ENCODE assay signal across 8 mouse cellular contexts in the genomic region with DNA sequence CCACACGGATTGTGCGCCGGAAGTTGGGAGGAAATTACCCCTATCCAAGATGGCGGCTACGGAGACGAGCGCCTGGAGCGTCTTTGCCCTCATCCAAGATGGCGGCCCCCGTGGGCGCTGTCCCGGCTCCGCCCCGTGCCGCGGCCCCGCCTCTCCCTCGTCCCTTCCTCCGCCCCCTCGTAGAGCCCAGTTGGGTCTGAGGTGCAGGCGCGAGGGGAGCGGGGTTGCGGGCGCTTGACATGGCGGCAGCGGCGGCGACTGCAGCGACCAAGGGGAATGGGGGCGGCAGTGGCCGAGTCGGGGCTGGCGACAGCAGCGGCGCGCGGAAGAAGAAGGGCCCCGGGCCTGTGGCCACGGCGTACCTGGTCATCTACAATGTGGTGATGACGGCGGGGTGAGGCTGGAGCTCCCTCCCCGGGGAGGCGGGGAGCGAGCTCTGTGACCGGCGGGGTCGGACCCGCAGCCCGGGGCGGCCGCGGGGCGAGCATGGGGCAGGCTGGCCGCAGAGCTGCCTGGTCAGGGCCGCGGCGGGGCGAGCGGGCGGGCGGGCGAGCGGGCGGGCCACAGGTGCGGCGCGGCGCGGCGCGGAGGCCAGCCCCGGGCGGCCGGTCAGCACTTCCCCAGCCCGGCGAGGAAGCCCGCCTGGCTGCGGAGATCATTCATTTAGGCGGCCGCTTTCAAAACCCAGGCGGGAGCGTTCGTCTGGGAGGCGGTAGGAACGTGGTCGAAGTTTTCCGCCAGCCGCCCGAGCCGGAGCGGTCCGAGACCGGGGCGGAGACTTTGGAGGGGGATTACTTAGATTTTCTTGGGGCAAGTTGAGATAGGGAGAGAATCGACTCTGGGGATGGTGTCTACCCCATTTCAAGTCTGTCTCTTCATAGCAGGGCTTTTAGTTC. TPM values are rescaled to one million over a fixed set of nuclear protein-coding genes. Genes with fewer than 3 reads are reported as not detected.
DNase-seq lines count a peak whose midpoint lies in the region; ATAC-seq and TF ChIP-seq lines count a peak whose summit lies in the region.

TSS of gene Hacd2 (plus strand) at position 187 of the 896 bp plus-strand sequence.

- H3K79me2 ChIP-seq in C2C12 (ENCODE audit: control insufficient read depth, insufficient read depth), result peaks cover 10% of the 10 kb centered on the region

- H3K4me2 ChIP-seq in heart, embryonic 12.5 days, result peak within 1 kb of the TSS; percentile 81
- H3K4me2 ChIP-seq in kidney, postnatal 0 days (ENCODE audit: low read length), result peak within 1 kb of the TSS; percentile 74
- H3K4me2 ChIP-seq in liver, embryonic 11.5 days, result peak within 1 kb of the TSS; percentile 72
- peak within 1 kb of the TSS; percentile 56 for H3K4me2 ChIP-seq in stomach, embryonic 14.5 days (replicated peaks; ENCODE audit: low read depth, low read length)

- peaks cover 2% of the 10 kb centered on the region; the same call in 1 of the 2 replicates for H3K9me3 ChIP-seq in erythroblast, embryonic 14.5 days (ENCODE audit: control insufficient read depth, low read length)
- H3K9me3 ChIP-seq in heart, embryonic 12.5 days (replicated peaks), result no peaks in the 10 kb centered on the region
- H3K9me3 ChIP-seq in kidney, postnatal 0 days (replicated peaks; ENCODE audit: low read length), result no peaks in the 10 kb centered on the region
- no peaks in the 10 kb centered on the region for H3K9me3 ChIP-seq in liver, embryonic 11.5 days (ENCODE audit: control insufficient read depth, low read length)
- no peaks in the 10 kb centered on the region for H3K9me3 ChIP-seq in stomach, embryonic 14.5 days (ENCODE audit: control insufficient read depth, low read depth, low read length)

- peaks cover 13% of the 10 kb centered on the region for H3K4me1 ChIP-seq in erythroblast, embryonic 14.5 days (ENCODE audit: control insufficient read depth)
- H3K4me1 ChIP-seq in heart, embryonic 12.5 days (replicated peaks), result no peaks in the 10 kb centered on the region; the same call in 1 of the 2 replicates
- no peaks in the 10 kb centered on the region for H3K4me1 ChIP-seq in kidney, postnatal 0 days (replicated peaks; ENCODE audit: insufficient read depth, low read length)
- H3K4me1 ChIP-seq in liver, embryonic 11.5 days (replicated peaks; ENCODE audit: control insufficient read depth, insufficient read depth, low read length), result no peaks in the 10 kb centered on the region; the same call in 1 of the 2 replicates
- H3K4me1 ChIP-seq in stomach, embryonic 14.5 days (ENCODE audit: control insufficient read depth, insufficient read depth, low read length), result no peaks in the 10 kb centered on the region

- H3K9ac ChIP-seq in heart, embryonic 12.5 days, result peak within 1 kb of the TSS; percentile 86
- H3K9ac ChIP-seq in kidney, postnatal 0 days (ENCODE audit: low read depth, low read length), result peak within 1 kb of the TSS; percentile 84
- H3K9ac ChIP-seq in liver, embryonic 11.5 days (ENCODE audit: low read depth, low read length), result peak within 1 kb of the TSS; percentile 90
- peak within 1 kb of the TSS; percentile 81 for H3K9ac ChIP-seq in stomach, embryonic 14.5 days (replicated peaks; ENCODE audit: low read depth, low read length)

- H3K79me3 ChIP-seq in C2C12 (ENCODE audit: low read depth), result peaks cover 3% of the 10 kb centered on the region

- TF ChIP-seq POLR2A in brain, embryonic 14.5 days (IDR thresholded peaks at IDR 0.05; ENCODE audit: borderline replicate concordance, extremely low read depth, insufficient read depth, insufficient read length, poor library complexity, severe bottlenecking), result peak; percentile 90

- TF ChIP-seq CTCF in C2C12 (IDR thresholded peaks at IDR 0.05; ENCODE audit: control insufficient read depth, insufficient read depth, insufficient read length), result no peak
- TF ChIP-seq CTCF in brain, embryonic 14.5 days (IDR thresholded peaks at IDR 0.05; ENCODE audit: borderline replicate concordance, extremely low read depth, insufficient read depth, insufficient read length), result no peak
- no peak for TF ChIP-seq CTCF in kidney, postnatal 0 days (IDR thresholded peaks at IDR 0.05; ENCODE audit: low read depth)

- peak within 1 kb of the TSS; percentile 50 for H3K4me3 ChIP-seq in C2C12 (ENCODE audit: insufficient read depth, poor library complexity, severe bottlenecking)
- peak within 1 kb of the TSS; percentile 87 for H3K4me3 ChIP-seq in erythroblast, embryonic 14.5 days (replicated peaks)
- H3K4me3 ChIP-seq in heart, embryonic 12.5 days, result peak within 1 kb of the TSS; percentile 70
- peak within 1 kb of the TSS; percentile 88 for H3K4me3 ChIP-seq in kidney, postnatal 0 days (replicated peaks; ENCODE audit: low read depth, low read length)
- peak within 1 kb of the TSS; percentile 93 for H3K4me3 ChIP-seq in liver, embryonic 11.5 days (ENCODE audit: low read depth, low read length)
- H3K4me3 ChIP-seq in stomach, embryonic 14.5 days (ENCODE audit: low read depth, low read length), result peak within 1 kb of the TSS; percentile 85

- peak; percentile 99 for ATAC-seq in heart, embryonic 12.5 days (ENCODE audit: insufficient number of reproducible peaks, low FRiP score)
- ATAC-seq in kidney, postnatal 0 days (replicated peaks; ENCODE audit: low FRiP score, low read depth), result peak; percentile 99
- ATAC-seq in liver, embryonic 11.5 days (replicated peaks; ENCODE audit: low FRiP score), result peak; percentile 98
- ATAC-seq in stomach, embryonic 14.5 days (ENCODE audit: insufficient number of reproducible peaks, insufficient read depth, low FRiP score, low read depth), result peak; percentile 99

- 1% methylated on average over 97 of the region's 97 CpGs for WGBS in heart, embryonic 12.5 days
- under 1% methylated on average over 94 of the region's 97 CpGs for WGBS in kidney, postnatal 0 days
- under 1% methylated on average over 93 of the region's 97 CpGs for WGBS in liver, embryonic 11.5 days
- WGBS in stomach, embryonic 14.5 days, result under 1% methylated on average over 73 of the region's 97 CpGs

- peak; percentile 97 for DNase-seq in brain, embryonic 14.5 days (ENCODE audit: low read depth)
- DNase-seq in kidney, postnatal 0 days (ENCODE audit: low spot score), result peak; percentile 97
- DNase-seq in liver, embryonic 11.5 days (ENCODE audit: low spot score), result peak; percentile 96
- DNase-seq in naive thymus-derived CD4-positive, alpha-beta T cell, adult 2 months (ENCODE audit: low read depth), result peak; percentile 93

- peak within 1 kb of the TSS; percentile 81 for H3ac ChIP-seq in C2C12 (ENCODE audit: control insufficient read depth, insufficient read length, low read depth)

- peak within 1 kb of the TSS; percentile 61 for H3K27ac ChIP-seq in heart, embryonic 12.5 days (ENCODE audit: poor library complexity, severe bottlenecking)
- peak within 1 kb of the TSS; percentile 88 for H3K27ac ChIP-seq in kidney, postnatal 0 days
- peak within 1 kb of the TSS; percentile 73 for H3K27ac ChIP-seq in liver, embryonic 11.5 days (ENCODE audit: low read depth, low read length)
- H3K27ac ChIP-seq in stomach, embryonic 14.5 days (ENCODE audit: low read length), result peak within 1 kb of the TSS; percentile 61

- no peaks in the 10 kb centered on the region for H3K36me3 ChIP-seq in C2C12 (ENCODE audit: control insufficient read depth, insufficient read depth)
- H3K36me3 ChIP-seq in erythroblast, embryonic 14.5 days (ENCODE audit: control insufficient read depth), result peaks cover 19% of the 10 kb centered on the region
- H3K36me3 ChIP-seq in heart, embryonic 12.5 days, result peaks cover 8% of the 10 kb centered on the region
- no peaks in the 10 kb centered on the region for H3K36me3 ChIP-seq in kidney, postnatal 0 days (ENCODE audit: insufficient read depth, low read length)
- H3K36me3 ChIP-seq in liver, embryonic 11.5 days (ENCODE audit: control insufficient read depth, insufficient read depth, low read length), result no peaks in the 10 kb centered on the region; the same call in 1 of the 2 replicates
- no peaks in the 10 kb centered on the region for H3K36me3 ChIP-seq in stomach, embryonic 14.5 days (ENCODE audit: control insufficient read depth, insufficient read depth, low read length)

- no peaks in the 10 kb centered on the region for H3K27me3 ChIP-seq in C2C12 (ENCODE audit: control insufficient read depth, insufficient read depth, insufficient read length)
- H3K27me3 ChIP-seq in erythroblast, embryonic 14.5 days (ENCODE audit: control insufficient read depth), result peaks cover 25% of the 10 kb centered on the region
- H3K27me3 ChIP-seq in heart, embryonic 12.5 days (replicated peaks), result peaks cover 20% of the 10 kb centered on the region
- no peaks in the 10 kb centered on the region for H3K27me3 ChIP-seq in kidney, postnatal 0 days (ENCODE audit: insufficient read depth, low read length)
- no peaks in the 10 kb centered on the region for H3K27me3 ChIP-seq in liver, embryonic 11.5 days (replicated peaks; ENCODE audit: control insufficient read depth, insufficient read depth, low read length)
- H3K27me3 ChIP-seq in stomach, embryonic 14.5 days (ENCODE audit: control insufficient read depth, insufficient read depth, low read length), result no peaks in the 10 kb centered on the region

TF ChIP-seq in C2C12, 6 proteins besides CTCF, POLR2A, EP300 and RAD21:
- TF ChIP-seq MYOG (IDR thresholded peaks at IDR 0.05; ENCODE audit: control insufficient read depth, extremely low read depth, insufficient read length) (no peak), USF1 (IDR thresholded peaks at IDR 0.05; ENCODE audit: low read depth) (no peak)

RNA-seq across cellular contexts. Expression of gene Hacd2, which starts in this region (rescaled TPM):
- polyA plus RNA-seq in C2C12 (2012; fragmentation: generic; extraction: Trizol), result 35.9 TPM
- 18.0 and 18.4 TPM in 2 replicates for polyA plus RNA-seq in brain, embryonic 14.5 days (2012; rRNA removed)
- 2.6 and 3.0 TPM in 2 replicates for polyA plus RNA-seq in erythroblast, embryonic 14.5 days (2012)
- polyA plus RNA-seq in heart, embryonic 12.5 days (2016; fragmentation: Nextera tagmentation; extraction: Ambion mirVana), result 54.6 and 60.0 TPM in 2 replicates
- polyA plus RNA-seq in kidney, postnatal 0 days (2015; fragmentation: Nextera tagmentation; extraction: Ambion mirVana), result 91.4 and 92.6 TPM in 2 replicates
- polyA plus RNA-seq in liver, embryonic 11.5 days (2014; fragmentation: Nextera tagmentation; extraction: Ambion mirVana), result 49.1 and 50.2 TPM in 2 replicates
- 47.6 and 50.3 TPM in 2 replicates for polyA plus RNA-seq in stomach, embryonic 14.5 days (2014; fragmentation: Nextera tagmentation; extraction: Ambion mirVana)

Comparison
In these comparisons a context has a peak if more than half of its experiments do, and no peak if none do; other contexts are left out.
1. Peak in every context shown above with its lines: DNase-seq, ATAC-seq, H3K4me3 ChIP-seq and H3K27ac ChIP-seq.